Mouse (Mus musculus): ENCODE data around the gene Marcks. TPM values are rescaled to one million over a fixed set of nuclear protein-coding genes. Genes with fewer than 3 reads are reported as not detected.
A peak's percentile ranks its signal among the peaks of the same experiment; 100 is the strongest.

Marcks gene
- total RNA-seq (2014; rRNA removed) (341 and 395 TPM in 2 replicates), polyA plus RNA-seq (2015; fragmentation: Nextera tagmentation; extraction: Ambion mirVana) (242 and 270 TPM in 2 replicates)

DNA sequence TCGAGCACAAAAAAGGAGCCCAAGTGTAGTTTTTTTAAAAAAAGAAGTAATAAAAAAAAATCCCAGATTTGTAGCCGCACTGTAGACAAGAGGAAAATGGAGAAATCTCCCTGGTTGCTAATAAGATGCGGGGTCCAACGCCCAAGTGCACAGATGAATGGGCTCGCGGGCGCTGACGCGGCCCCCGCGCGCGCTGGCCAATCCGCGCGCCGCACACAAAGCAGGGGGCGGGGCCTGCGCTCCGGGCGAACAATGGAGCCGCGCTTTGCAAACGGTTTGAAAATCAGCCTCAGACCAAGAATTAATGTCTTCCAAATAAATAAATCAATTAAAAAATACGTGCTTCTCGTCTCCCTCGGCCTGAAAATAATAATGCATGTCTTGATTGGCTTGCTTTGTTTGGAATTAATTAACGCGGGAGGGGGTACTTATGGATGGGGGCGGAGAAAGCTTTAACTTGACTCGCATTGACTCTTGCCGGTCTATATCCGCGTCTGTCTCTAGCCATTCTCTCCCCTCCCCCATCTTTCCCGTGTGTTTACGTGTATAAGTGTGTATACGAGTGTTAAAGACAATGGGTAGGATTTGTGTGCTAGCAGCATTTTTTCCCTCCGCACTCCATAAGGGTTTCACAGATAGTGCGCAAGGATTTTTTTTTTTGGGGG lies at the start of gene Marcks:
Marcks (minus strand) TSS at position 143 of the 665 bp plus-strand sequence.
- ATAC-seq = peak; percentile 72
- Histone ChIP-seq H3K27ac (peak within 1 kb of the TSS; percentile 100), H3K4me2 (ENCODE audit: low read depth, low read length) (peak within 1 kb of the TSS; percentile 80), H3K4me3 (ENCODE audit: low read length) (peak within 1 kb of the TSS; percentile 94), H3K4me1 (ENCODE audit: insufficient read depth, low read length) (peaks cover 5% of the 10 kb centered on the region; the same call in 1 of the 2 replicates), H3K36me3 (ENCODE audit: insufficient read depth, low read length) (0 out of 2 replicates have a peak, but pooled peaks cover 4% of the 10 kb centered on the region), H3K27me3 (ENCODE audit: insufficient read depth, low read length) (no peaks in the 10 kb centered on the region), H3K9ac (replicated peaks; ENCODE audit: low read length) (peak within 1 kb of the TSS; percentile 98), H3K9me3 (ENCODE audit: low read length) (no peaks in the 10 kb centered on the region)
- DNase-seq (ENCODE audit: low spot score) = peak; percentile 98
- TF ChIP-seq CTCF (IDR thresholded peaks at IDR 0.05; ENCODE audit: low read depth) = no peak
- 3% methylated on average over 39 of the region's 39 CpGs for WGBS

DNA sequence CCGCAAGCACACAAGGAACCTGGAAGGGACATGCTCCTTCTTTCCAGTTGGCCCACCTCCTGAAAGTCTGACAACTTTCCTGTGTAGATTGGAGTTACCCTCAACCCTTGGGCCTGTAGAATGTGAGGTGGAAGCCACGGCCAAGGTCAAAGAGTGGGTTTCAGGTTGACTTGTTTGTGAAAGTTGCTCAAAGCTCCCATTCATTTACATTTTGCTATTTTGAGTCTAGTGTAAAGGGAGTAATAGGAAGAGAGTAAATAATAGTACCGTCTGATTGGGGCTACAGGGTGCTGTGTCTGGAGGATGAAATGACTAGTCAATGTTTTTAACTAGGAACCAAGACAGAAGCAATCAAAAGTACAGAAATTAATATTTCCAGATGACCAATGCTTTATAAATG lies 38.4 kb upstream of the Marcks start:
- DNase-seq (ENCODE audit: low spot score) (no peak), ATAC-seq (no peak)
- Histone ChIP-seq H3K36me3 (ENCODE audit: insufficient read depth, low read length) (no peaks in the 10 kb centered on the region), H3K4me1 (ENCODE audit: insufficient read depth, low read length) (no peaks in the 10 kb centered on the region), H3K27me3 (ENCODE audit: insufficient read depth, low read length) (no peaks in the 10 kb centered on the region), H3K9ac (replicated peaks; ENCODE audit: low read length) (no peak overlapping the region), H3K4me3 (ENCODE audit: low read length) (no peak overlapping the region), H3K27ac (no peak overlapping the region), H3K4me2 (ENCODE audit: low read depth, low read length) (no peak overlapping the region), H3K9me3 (ENCODE audit: low read length) (0 out of 2 replicates have a peak, but pooled peaks cover 3% of the 10 kb centered on the region)
- 95% methylated on average over 3 of the region's 3 CpGs for WGBS
- TF ChIP-seq CTCF (IDR thresholded peaks at IDR 0.05; ENCODE audit: low read depth) = no peak

DNA sequence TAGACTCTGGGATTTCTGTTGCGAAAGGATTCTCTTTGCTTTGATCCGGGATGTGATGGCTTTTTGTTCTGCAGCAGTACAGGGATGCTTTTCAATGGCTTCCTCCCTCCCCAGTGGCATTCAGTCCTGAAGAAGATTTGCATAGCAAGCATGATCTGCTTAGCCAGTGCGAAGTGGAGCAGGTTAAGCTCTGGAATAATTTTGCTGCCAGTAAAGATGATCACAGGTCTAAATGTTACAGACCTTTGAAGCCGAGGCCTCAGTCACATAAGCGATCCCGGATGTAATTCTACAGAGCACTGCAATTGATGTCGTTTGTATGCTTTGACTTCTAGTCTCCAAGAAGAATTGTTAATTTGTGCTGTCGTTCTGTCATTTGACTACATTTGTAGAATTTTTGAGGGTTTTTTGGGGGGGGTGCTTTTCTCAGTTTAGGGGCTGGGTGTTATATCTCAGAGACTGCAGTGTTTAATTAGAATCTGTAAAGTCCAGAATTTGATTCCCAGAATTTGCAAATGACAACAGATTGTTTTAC lies 33.8 kb upstream of the Marcks start:
- H3K9ac ChIP-seq (replicated peaks; ENCODE audit: low read length) = no peak overlapping the region

DNA sequence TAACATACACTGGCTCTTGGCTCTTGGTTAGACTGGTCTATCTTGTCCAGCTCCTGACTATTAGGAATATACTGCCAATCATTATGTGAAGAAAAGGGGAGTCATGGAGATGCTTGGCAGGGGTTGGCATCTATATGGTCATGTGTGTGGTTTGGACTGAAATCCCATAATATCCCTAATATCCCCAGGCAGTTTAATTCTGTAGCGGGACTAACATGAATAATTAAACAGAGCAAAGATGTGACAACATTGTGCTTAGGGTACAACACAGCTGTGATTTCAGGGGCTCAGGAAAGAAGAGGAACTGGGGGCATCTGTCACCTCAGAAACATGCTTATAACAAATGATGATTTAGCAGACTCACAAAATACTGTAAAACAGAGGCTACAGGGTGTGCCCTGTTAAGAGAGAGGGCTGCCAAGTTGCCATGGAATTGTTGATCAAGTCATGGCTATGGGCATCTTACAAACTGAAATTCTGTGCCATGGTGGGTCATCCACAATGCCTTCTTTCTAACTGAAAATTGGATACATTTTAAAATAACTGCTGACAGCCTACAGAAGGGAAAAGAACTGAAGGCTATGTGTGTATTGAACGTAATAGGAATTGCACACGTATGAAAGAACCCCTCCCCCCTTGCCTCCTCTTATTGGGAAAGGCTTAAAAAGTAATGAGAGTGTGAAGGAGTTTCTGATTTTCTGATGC lies 33.1 kb upstream of the Marcks start:
- Histone ChIP-seq H3K4me3 (ENCODE audit: low read length) (no peak overlapping the region), H3K9ac (replicated peaks; ENCODE audit: low read length) (no peak overlapping the region), H3K9me3 (ENCODE audit: low read length) (0 out of 2 replicates have a peak, but pooled peaks cover 3% of the 10 kb centered on the region), H3K36me3 (ENCODE audit: insufficient read depth, low read length) (no peaks in the 10 kb centered on the region), H3K4me2 (ENCODE audit: low read depth, low read length) (no peak overlapping the region), H3K27me3 (ENCODE audit: insufficient read depth, low read length) (no peaks in the 10 kb centered on the region), H3K27ac (peak overlapping the region; percentile 37), H3K4me1 (ENCODE audit: insufficient read depth, low read length) (no peaks in the 10 kb centered on the region)
- ATAC-seq (peak; percentile 69), DNase-seq (ENCODE audit: low spot score) (peak; percentile 34)
- no peak for TF ChIP-seq CTCF (IDR thresholded peaks at IDR 0.05; ENCODE audit: low read depth)
- WGBS = 24% methylated on average over 3 of the region's 3 CpGs

More for the DNA sequence above, 33.8 kb upstream of the Marcks start:
- TF ChIP-seq CTCF (IDR thresholded peaks at IDR 0.05; ENCODE audit: low read depth) = no peak
- Histone ChIP-seq H3K36me3 (ENCODE audit: insufficient read depth, low read length) (no peaks in the 10 kb centered on the region), H3K27me3 (ENCODE audit: insufficient read depth, low read length) (no peaks in the 10 kb centered on the region), H3K4me1 (ENCODE audit: insufficient read depth, low read length) (no peaks in the 10 kb centered on the region), H3K27ac (peak overlapping the region; percentile 37), H3K9me3 (ENCODE audit: low read length) (0 out of 2 replicates have a peak, but pooled peaks cover 3% of the 10 kb centered on the region), H3K4me2 (ENCODE audit: low read depth, low read length) (no peak overlapping the region), H3K4me3 (ENCODE audit: low read length) (no peak overlapping the region)
- ATAC-seq (peak; percentile 63), DNase-seq (ENCODE audit: low spot score) (no peak)
- WGBS = 47% methylated on average over 8 of the region's 8 CpGs

DNA sequence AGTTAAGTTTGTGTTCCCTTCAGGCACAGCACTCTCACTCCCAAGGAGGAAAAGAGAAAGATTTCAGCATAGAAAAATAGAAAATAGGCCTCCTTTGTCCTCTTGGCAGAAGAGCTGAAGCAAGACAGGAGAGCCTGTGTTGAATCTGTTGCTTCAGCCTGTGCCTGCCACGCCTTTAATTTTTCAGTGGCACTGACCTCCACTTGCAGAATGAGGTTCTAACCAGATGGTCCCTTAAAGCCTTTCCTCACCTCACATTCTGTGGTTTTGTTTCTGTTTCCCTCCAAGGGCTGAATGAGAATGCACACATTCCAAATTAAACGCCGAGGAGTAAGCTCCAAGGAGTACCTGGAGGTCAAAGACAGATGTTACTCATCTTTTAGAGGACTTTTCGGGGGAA lies 32.2 kb upstream of the Marcks start:
- H3K27me3 ChIP-seq (ENCODE audit: insufficient read depth, low read length) = no peaks in the 10 kb centered on the region
- H3K9me3 ChIP-seq (ENCODE audit: low read length) = 0 out of 2 replicates have a peak, but pooled peaks cover 3% of the 10 kb centered on the region
- TF ChIP-seq CTCF (IDR thresholded peaks at IDR 0.05; ENCODE audit: low read depth) = no peak
- H3K4me1 ChIP-seq (ENCODE audit: insufficient read depth, low read length) = no peaks in the 10 kb centered on the region
- no peak overlapping the region for H3K9ac ChIP-seq (replicated peaks; ENCODE audit: low read length)
- H3K4me3 ChIP-seq (ENCODE audit: low read length) = no peak overlapping the region
- 69% methylated on average over 4 of the region's 4 CpGs for WGBS
- no peaks in the 10 kb centered on the region for H3K36me3 ChIP-seq (ENCODE audit: insufficient read depth, low read length)
- H3K4me2 ChIP-seq (ENCODE audit: low read depth, low read length) = no peak overlapping the region
- no peak for ATAC-seq
- no peak for DNase-seq (ENCODE audit: low spot score)
- peak overlapping the region; percentile 66 for H3K27ac ChIP-seq

DNA sequence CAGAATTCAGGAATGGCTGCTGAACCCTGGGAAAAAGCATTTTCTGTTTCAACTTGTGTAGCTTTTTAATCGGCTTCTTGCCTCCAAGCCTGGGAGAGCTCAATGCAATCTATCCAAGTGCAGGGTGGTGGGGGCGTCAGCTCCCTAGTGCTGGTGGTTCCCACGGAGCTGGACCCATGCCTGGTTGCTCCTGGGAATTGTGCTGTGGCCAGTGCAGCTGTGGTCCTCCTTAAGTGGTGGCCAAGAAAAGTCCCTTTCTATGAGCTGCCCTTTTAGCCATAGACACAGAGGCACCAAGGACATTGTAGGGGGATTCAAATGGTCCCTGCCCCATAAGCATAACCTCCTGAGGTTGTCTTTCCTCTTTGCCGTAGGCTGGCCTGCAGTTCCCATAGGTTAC lies 31.7 kb upstream of the Marcks start:
- WGBS = 48% methylated on average over 4 of the region's 4 CpGs
- Histone ChIP-seq H3K27me3 (ENCODE audit: insufficient read depth, low read length) (no peaks in the 10 kb centered on the region), H3K4me2 (ENCODE audit: low read depth, low read length) (no peak overlapping the region), H3K9ac (replicated peaks; ENCODE audit: low read length) (no peak overlapping the region), H3K4me3 (ENCODE audit: low read length) (no peak overlapping the region), H3K4me1 (ENCODE audit: insufficient read depth, low read length) (no peaks in the 10 kb centered on the region), H3K9me3 (ENCODE audit: low read length) (0 out of 2 replicates have a peak, but pooled peaks cover 3% of the 10 kb centered on the region), H3K27ac (peak overlapping the region; percentile 66), H3K36me3 (ENCODE audit: insufficient read depth, low read length) (no peaks in the 10 kb centered on the region)
- DNase-seq (ENCODE audit: low spot score) (peak; percentile 70), ATAC-seq (peak; percentile 85; the same call in 1 of the 2 replicates)
- TF ChIP-seq CTCF (IDR thresholded peaks at IDR 0.05; ENCODE audit: low read depth) = no peak

Data from hindbrain, postnatal 0 days (tissue).